Mouse (Mus musculus) ES-Bruce4 (cell line): ENCODE results near the gene Egfem1.

Experiments used
- CTCF ChIP-seq: IDR thresholded peaks from one replicate; pipeline ENCODE4 v1.8.1; 2011; ENCODE audit warnings: low read depth, low read length
- POLR2A ChIP-seq: IDR thresholded peaks from one replicate; pipeline ENCODE4 v1.8.1; 2011; ENCODE audit warnings: low read length; ENCODE audit not compliant: insufficient read depth

DNA sequence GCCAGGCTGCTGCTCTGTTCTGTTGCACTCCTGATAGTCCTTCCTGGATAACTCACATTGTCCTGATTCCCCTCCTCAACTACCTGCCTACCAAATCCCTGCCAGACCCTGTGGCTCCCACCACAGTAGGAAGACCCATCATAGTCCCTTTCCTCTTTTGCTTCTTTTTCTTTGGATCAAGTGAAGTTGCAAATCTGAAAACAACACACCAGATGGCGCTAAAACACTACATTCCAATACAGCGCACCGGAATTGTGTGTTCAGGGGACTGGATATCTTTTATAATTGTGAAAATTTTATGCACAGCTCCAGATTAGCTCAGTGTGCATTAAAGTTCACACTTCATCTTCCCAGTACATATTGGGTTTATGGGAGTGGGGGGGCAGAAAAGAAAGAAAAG is 45.7 kb upstream of the Egfem1 start:
- TF ChIP-seq CTCF: no peak
- no peak for TF ChIP-seq POLR2A
